Mouse (Mus musculus) liver, adult (tissue): ENCODE results near the gene Cdc42bpa.

Experiments
- GATA4 ChIP-seq: IDR thresholded peaks from 2 replicates; pipeline ENCODE4 v1.6.1; 2014; ENCODE audit warnings: mild to moderate bottlenecking, low read length; ENCODE audit not compliant: insufficient replicate concordance

The Cdc42bpa gene

GRCm38 (mm10) chr1:180170071-180170470, 209.8 kb downstream of the Cdc42bpa start:
- TF ChIP-seq GATA4, result no peak

- TF ChIP-seq GATA4, result no peak
These were observed 211.6 kb downstream of the Cdc42bpa start for GRCm38 (mm10) chr1:180171883-180172282.

GRCm38 (mm10) chr1:180172600-180172999, 212.3 kb downstream of the Cdc42bpa start:
- TF ChIP-seq GATA4, result no peak

GRCm38 (mm10) chr1:180173017-180173416, 212.7 kb downstream of the Cdc42bpa start:
- TF ChIP-seq GATA4, result no peak

- TF ChIP-seq GATA4, result no peak
These were observed 214.4 kb downstream of the Cdc42bpa start for GRCm38 (mm10) chr1:180174718-180175117.

- TF ChIP-seq GATA4, result no peak
These were observed 214.9 kb downstream of the Cdc42bpa start for GRCm38 (mm10) chr1:180175167-180175566.

GRCm38 (mm10) chr1:180175635-180176034, 215.4 kb downstream of the Cdc42bpa start:
- no peak for TF ChIP-seq GATA4

- TF ChIP-seq GATA4, result no peak
These were observed 216.5 kb downstream of the Cdc42bpa start for GRCm38 (mm10) chr1:180176784-180177183.

- no peak for TF ChIP-seq GATA4
These were observed 218.1 kb downstream of the Cdc42bpa start for GRCm38 (mm10) chr1:180178340-180178739.

- TF ChIP-seq GATA4, result no peak
These were observed 218.8 kb downstream of the Cdc42bpa start for GRCm38 (mm10) chr1:180179100-180179499.

GRCm38 (mm10) chr1:180179840-180180239, 219.6 kb downstream of the Cdc42bpa start:
- no peak for TF ChIP-seq GATA4

- no peak for TF ChIP-seq GATA4
These were observed 221.2 kb downstream of the Cdc42bpa start for GRCm38 (mm10) chr1:180181304-180181965.

- no peak for TF ChIP-seq GATA4
These were observed 221.7 kb downstream of the Cdc42bpa start for GRCm38 (mm10) chr1:180181966-180182319.

- no peak for TF ChIP-seq GATA4
These were observed 222.5 kb downstream of the Cdc42bpa start for GRCm38 (mm10) chr1:180182731-180183130.

GRCm38 (mm10) chr1:180183525-180184159, 223.4 kb downstream of the Cdc42bpa start:
- no peak for TF ChIP-seq GATA4

GRCm38 (mm10) chr1:180184768-180185167, 224.5 kb downstream of the Cdc42bpa start:
- no peak for TF ChIP-seq GATA4

GRCm38 (mm10) chr1:180185877-180186276, 225.6 kb downstream of the Cdc42bpa start:
- TF ChIP-seq GATA4, result no peak
